In genomic region chr10:45875287-45875686, GRCm38 (mm10) we compare ENCODE assay signal across 6 mouse cellular contexts.
ATAC-seq lines count a peak whose summit lies in the region.
"Not testable (repeated sequence)": the region's sequence is repeated elsewhere in the genome, so short reads cannot be mapped to it uniquely, and the experiment has no call there.

No protein-coding gene starts in this region.

- peak; percentile 75 for ATAC-seq in erythroid progenitor cell, adult 5-6 weeks (replicated peaks; ENCODE audit: low FRiP score, poor library complexity, severe bottlenecking)
- not testable (repeated sequence) for ATAC-seq in hindbrain, embryonic 13.5 days (ENCODE audit: low FRiP score); midbrain, embryonic 15.5 days (replicated peaks)
- ATAC-seq in kidney, embryonic 14.5 days (ENCODE audit: low FRiP score, low TSS enrichment), result peak; percentile 48; the same call in 1 of the 2 replicates
- peak; percentile 42 for ATAC-seq in megakaryocyte progenitor cell, adult 5-6 weeks (replicated peaks; ENCODE audit: poor library complexity)
- 0 out of 2 replicates have a peak, but pooled peaks have one; percentile 30 for ATAC-seq in neural tube, embryonic 13.5 days (ENCODE audit: low read depth)

- H3K36me3 ChIP-seq in hindbrain, embryonic 13.5 days; kidney, embryonic 14.5 days (ENCODE audit: control insufficient read depth, insufficient read depth, low read length); midbrain, embryonic 15.5 days (replicated peaks); neural tube, embryonic 13.5 days: not testable (repeated sequence)

- not testable (repeated sequence) for H3K9me3 ChIP-seq in hindbrain, embryonic 13.5 days; kidney, embryonic 14.5 days (ENCODE audit: control insufficient read depth, low read length); midbrain, embryonic 15.5 days; neural tube, embryonic 13.5 days

- peak overlapping the region; percentile 79 for H3K27ac ChIP-seq in hindbrain, embryonic 13.5 days
- H3K27ac ChIP-seq in kidney, embryonic 14.5 days (ENCODE audit: low read depth, low read length), result not testable (repeated sequence)
- peak overlapping the region; percentile 81; the same call in 1 of the 2 replicates for H3K27ac ChIP-seq in midbrain, embryonic 15.5 days
- H3K27ac ChIP-seq in neural tube, embryonic 13.5 days (replicated peaks), result peak overlapping the region; percentile 81; the same call in 1 of the 2 replicates

- WGBS in hindbrain, embryonic 13.5 days, result 95% methylated on average over 20 of the region's 20 CpGs
- WGBS in kidney, embryonic 14.5 days, result 94% methylated on average over 20 of the region's 20 CpGs
- WGBS in midbrain, embryonic 15.5 days, result 95% methylated on average over 20 of the region's 20 CpGs
- WGBS in neural tube, embryonic 13.5 days, result 93% methylated on average over 20 of the region's 20 CpGs

- H3K4me1 ChIP-seq in hindbrain, embryonic 13.5 days (replicated peaks), result peaks cover 14% of the 10 kb centered on the region
- H3K4me1 ChIP-seq in kidney, embryonic 14.5 days (ENCODE audit: control insufficient read depth, insufficient read depth, low read length), result not testable (repeated sequence)
- peaks cover 13% of the 10 kb centered on the region for H3K4me1 ChIP-seq in midbrain, embryonic 15.5 days
- H3K4me1 ChIP-seq in neural tube, embryonic 13.5 days (replicated peaks), result peaks cover 13% of the 10 kb centered on the region

- H3K4me3 ChIP-seq in hindbrain, embryonic 13.5 days; kidney, embryonic 14.5 days (ENCODE audit: low read length); midbrain, embryonic 15.5 days; neural tube, embryonic 13.5 days: not testable (repeated sequence)

- not testable (repeated sequence) for H3K9ac ChIP-seq in hindbrain, embryonic 13.5 days; kidney, embryonic 14.5 days (ENCODE audit: low read depth, low read length); midbrain, embryonic 15.5 days; neural tube, embryonic 13.5 days

- not testable (repeated sequence) for H3K27me3 ChIP-seq in hindbrain, embryonic 13.5 days; kidney, embryonic 14.5 days (ENCODE audit: control insufficient read depth, insufficient read depth, low read length); midbrain, embryonic 15.5 days (replicated peaks); neural tube, embryonic 13.5 days

- not testable (repeated sequence) for H3K4me2 ChIP-seq in hindbrain, embryonic 13.5 days; kidney, embryonic 14.5 days (replicated peaks; ENCODE audit: low read depth, low read length); midbrain, embryonic 15.5 days; neural tube, embryonic 13.5 days
